Mouse (Mus musculus): ENCODE data around the gene Fzd2. TPM values are rescaled to one million over a fixed set of nuclear protein-coding genes. Genes with fewer than 3 reads are reported as not detected.
A peak's percentile ranks its signal among the peaks of the same experiment; 100 is the strongest.

Gene Fzd2
- polyA plus RNA-seq (2012; rRNA removed) (163 and 258 TPM in 2 replicates), polyA plus RNA-seq (2014; fragmentation: Nextera tagmentation; extraction: Ambion mirVana) (65.5 and 70.7 TPM in 2 replicates)

- Histone ChIP-seq H3K9me3 (ENCODE audit: control insufficient read depth, low read length) (no peaks in the 10 kb centered on the region), H3K27ac (replicated peaks; ENCODE audit: low read depth, low read length) (peak within 1 kb of the TSS; percentile 100), H3K4me2 (replicated peaks; ENCODE audit: low read depth, low read length, severe bottlenecking) (peak within 1 kb of the TSS; percentile 80), H3K36me3 (ENCODE audit: control insufficient read depth, insufficient read depth, low read length) (peaks cover 26% of the 10 kb centered on the region), H3K4me3 (replicated peaks; ENCODE audit: low read length) (peak within 1 kb of the TSS; percentile 97), H3K4me1 (ENCODE audit: control insufficient read depth, insufficient read depth, low read length) (peaks cover 14% of the 10 kb centered on the region), H3K9ac (ENCODE audit: low read depth, low read length, severe bottlenecking) (peak within 1 kb of the TSS; percentile 99), H3K27me3 (ENCODE audit: control insufficient read depth, insufficient read depth, low read length) (no peaks in the 10 kb centered on the region)
- WGBS = under 1% methylated on average over 22 of the region's 31 CpGs
- TF ChIP-seq POLR2A (IDR thresholded peaks at IDR 0.05; ENCODE audit: borderline replicate concordance, extremely low read depth, insufficient read depth, insufficient read length) = peak; percentile 87; the same call in 1 of the 2 replicates
- peak; percentile 91 for ATAC-seq (ENCODE audit: low FRiP score, low read depth)
- peak; percentile 99 for DNase-seq (ENCODE audit: low spot score)
Measured at GRCm38 (mm10) chr11:102604010-102604584, at the start of gene Fzd2. Fzd2 (plus strand) TSS chr11:102604396.

GRCm38 (mm10) chr11:102555400-102556030 is 48.7 kb upstream of the Fzd2 start:
- Histone ChIP-seq H3K4me3 (replicated peaks; ENCODE audit: low read length) (peak overlapping the region; percentile 95), H3K9me3 (ENCODE audit: control insufficient read depth, low read length) (no peaks in the 10 kb centered on the region), H3K27me3 (ENCODE audit: control insufficient read depth, insufficient read depth, low read length) (no peaks in the 10 kb centered on the region), H3K4me1 (ENCODE audit: control insufficient read depth, insufficient read depth, low read length) (peaks cover 14% of the 10 kb centered on the region), H3K36me3 (ENCODE audit: control insufficient read depth, insufficient read depth, low read length) (no peaks in the 10 kb centered on the region), H3K27ac (replicated peaks; ENCODE audit: low read depth, low read length) (peak overlapping the region; percentile 93), H3K9ac (ENCODE audit: low read depth, low read length, severe bottlenecking) (peak overlapping the region; percentile 98), H3K4me2 (replicated peaks; ENCODE audit: low read depth, low read length, severe bottlenecking) (peak overlapping the region; percentile 73)
- no peak for DNase-seq (ENCODE audit: low spot score)
- WGBS = under 1% methylated on average over 37 of the region's 39 CpGs
- TF ChIP-seq POLR2A (IDR thresholded peaks at IDR 0.05; ENCODE audit: borderline replicate concordance, extremely low read depth, insufficient read depth, insufficient read length) = no peak
- peak; percentile 33 for ATAC-seq (ENCODE audit: low FRiP score, low read depth)

GRCm38 (mm10) chr11:102556031-102556715 is 48.0 kb upstream of the Fzd2 start, which contains the start of gene Gpatch8:
Gpatch8 (minus strand) TSS chr11:102556392.
- Histone ChIP-seq H3K4me2 (replicated peaks; ENCODE audit: low read depth, low read length, severe bottlenecking) (peak within 1 kb of the TSS; percentile 73), H3K27ac (replicated peaks; ENCODE audit: low read depth, low read length) (peak within 1 kb of the TSS; percentile 93), H3K9me3 (ENCODE audit: control insufficient read depth, low read length) (no peaks in the 10 kb centered on the region), H3K4me1 (ENCODE audit: control insufficient read depth, insufficient read depth, low read length) (peaks cover 14% of the 10 kb centered on the region), H3K4me3 (replicated peaks; ENCODE audit: low read length) (peak within 1 kb of the TSS; percentile 95), H3K27me3 (ENCODE audit: control insufficient read depth, insufficient read depth, low read length) (no peaks in the 10 kb centered on the region), H3K36me3 (ENCODE audit: control insufficient read depth, insufficient read depth, low read length) (no peaks in the 10 kb centered on the region), H3K9ac (ENCODE audit: low read depth, low read length, severe bottlenecking) (peak within 1 kb of the TSS; percentile 98)
- ATAC-seq (ENCODE audit: low FRiP score, low read depth) = peak; percentile 98
- WGBS = under 1% methylated on average over 40 of the region's 55 CpGs
- peak; percentile 97 for DNase-seq (ENCODE audit: low spot score)
- TF ChIP-seq POLR2A (IDR thresholded peaks at IDR 0.05; ENCODE audit: borderline replicate concordance, extremely low read depth, insufficient read depth, insufficient read length) = peak; percentile 58; the same call in 1 of the 2 replicates

- peak overlapping the region; percentile 56 for H3K4me2 ChIP-seq (replicated peaks; ENCODE audit: low read depth, low read length, severe bottlenecking)
- 8% methylated on average over 3 of the region's 3 CpGs for WGBS
- H3K4me3 ChIP-seq (replicated peaks; ENCODE audit: low read length) = peak overlapping the region; percentile 95
- no peaks in the 10 kb centered on the region for H3K36me3 ChIP-seq (ENCODE audit: control insufficient read depth, insufficient read depth, low read length)
- ATAC-seq (ENCODE audit: low FRiP score, low read depth) (no peak), DNase-seq (ENCODE audit: low spot score) (no peak)
- no peaks in the 10 kb centered on the region for H3K27me3 ChIP-seq (ENCODE audit: control insufficient read depth, insufficient read depth, low read length)
- no peaks in the 10 kb centered on the region for H3K9me3 ChIP-seq (ENCODE audit: control insufficient read depth, low read length)
- H3K27ac ChIP-seq (replicated peaks; ENCODE audit: low read depth, low read length) = peak overlapping the region; percentile 93; the same call in 1 of the 2 replicates
- no peak for TF ChIP-seq POLR2A (IDR thresholded peaks at IDR 0.05; ENCODE audit: borderline replicate concordance, extremely low read depth, insufficient read depth, insufficient read length)
- peak overlapping the region; percentile 98; the same call in 1 of the 2 replicates for H3K9ac ChIP-seq (ENCODE audit: low read depth, low read length, severe bottlenecking)
- peaks cover 14% of the 10 kb centered on the region for H3K4me1 ChIP-seq (ENCODE audit: control insufficient read depth, insufficient read depth, low read length)
Measured at GRCm38 (mm10) chr11:102556716-102557074, 47.5 kb upstream of the Fzd2 start.

- no peak overlapping the region for H3K9ac ChIP-seq (ENCODE audit: low read depth, low read length, severe bottlenecking)
- no peak for TF ChIP-seq POLR2A (IDR thresholded peaks at IDR 0.05; ENCODE audit: borderline replicate concordance, extremely low read depth, insufficient read depth, insufficient read length)
- H3K36me3 ChIP-seq (ENCODE audit: control insufficient read depth, insufficient read depth, low read length) = no peaks in the 10 kb centered on the region
- peaks cover 14% of the 10 kb centered on the region for H3K4me1 ChIP-seq (ENCODE audit: control insufficient read depth, insufficient read depth, low read length)
- H3K27ac ChIP-seq (replicated peaks; ENCODE audit: low read depth, low read length) = no peak overlapping the region
- no peak overlapping the region for H3K4me3 ChIP-seq (replicated peaks; ENCODE audit: low read length)
- H3K4me2 ChIP-seq (replicated peaks; ENCODE audit: low read depth, low read length, severe bottlenecking) = no peak overlapping the region
- DNase-seq (ENCODE audit: low spot score) (no peak), ATAC-seq (ENCODE audit: low FRiP score, low read depth) (no peak)
- WGBS = 93% methylated on average over 1 of the region's 1 CpGs
- H3K27me3 ChIP-seq (ENCODE audit: control insufficient read depth, insufficient read depth, low read length) = no peaks in the 10 kb centered on the region
- no peaks in the 10 kb centered on the region for H3K9me3 ChIP-seq (ENCODE audit: control insufficient read depth, low read length)
Measured at GRCm38 (mm10) chr11:102557386-102557785, 46.8 kb upstream of the Fzd2 start.
